Mouse (Mus musculus) lung, postnatal 0 days (tissue): ENCODE results near the gene Kcnj5. TPM values are rescaled to one million over a fixed set of nuclear protein-coding genes. Genes with fewer than 3 reads are reported as not detected.
A peak's percentile ranks its signal among the peaks of the same experiment; 100 is the strongest.

ENCODE experiments used
- ATAC-seq: fragments of 200-750 bp; cut with Nextera tagmentation; 2 replicates; pipeline ENCODE4 v1.8.0; 2017; ENCODE audit warnings: moderate library complexity
- DNase-seq: peaks from one replicate; pipeline ENCODE4 v3.0.0-alpha.2; 2016; ENCODE audit warnings: low spot score
- H3K27ac ChIP-seq: fragments of 300-500 bp; sonication (generic); 2 replicates; pipeline ENCODE4 v1.5.1; 2014; ENCODE audit warnings: antibody characterized with exemption, mild to moderate bottlenecking, low read length, mixed read lengths
- H3K27me3 ChIP-seq: fragments of 300-500 bp; sonication (generic); replicated peaks from 2 replicates; pipeline ENCODE4 v1.6.1; 2014; ENCODE audit warnings: low read length, mixed read lengths; ENCODE audit not compliant: insufficient read depth
- H3K36me3 ChIP-seq: fragments of 300-500 bp; sonication (generic); 2 replicates; pipeline ENCODE4 v1.6.1; 2014; ENCODE audit warnings: low read length, mixed read lengths; ENCODE audit not compliant: insufficient read depth
- H3K4me1 ChIP-seq: fragments of 300-500 bp; sonication (generic); 2 replicates; pipeline ENCODE4 v1.6.1; 2014; ENCODE audit warnings: antibody characterized with exemption, low read depth, low read length, mixed read lengths; ENCODE audit not compliant: insufficient read depth
- H3K4me2 ChIP-seq: fragments of 300-500 bp; sonication (generic); replicated peaks from 2 replicates; pipeline ENCODE4 v1.6.1; 2014; ENCODE audit warnings: low read depth, mild to moderate bottlenecking, low read length, moderate library complexity, mixed read lengths
- H3K4me3 ChIP-seq: fragments of 300-500 bp; sonication (generic); 2 replicates; pipeline ENCODE4 v1.5.1; 2014; ENCODE audit warnings: low read depth, low read length
- H3K9ac ChIP-seq: fragments of 300-500 bp; sonication (generic); replicated peaks from 2 replicates; pipeline ENCODE4 v1.6.1; 2014; ENCODE audit warnings: low read depth, mild to moderate bottlenecking
- H3K9me3 ChIP-seq: fragments of 300-500 bp; sonication (generic); 2 replicates; pipeline ENCODE4 v1.6.1; 2016; ENCODE audit warnings: low read length, mixed read lengths
- CTCF ChIP-seq: IDR thresholded peaks from 2 replicates; pipeline ENCODE4 v1.5.1; 2016; ENCODE audit warnings: antibody characterized with exemption, mild to moderate bottlenecking
- EP300 ChIP-seq: IDR thresholded peaks from 2 replicates; pipeline ENCODE4 v1.6.1; 2016; ENCODE audit warnings: antibody characterized with exemption, mild to moderate bottlenecking, control low read depth
- WGBS: fragments of 180-500 bp; shearing (Covaris S2); extraction: QIAGEN DNeasy Blood & Tissue Kit; methylation state at CpG from one replicate; pipeline ENCODE4 v1.1.7; 2014; 5-methylcytosine and 5-hydroxymethylcytosine counted together
- polyA plus RNA-seq: library from polyadenylated mRNA; unstranded; fragments of >200 nt; fragmentation: Nextera tagmentation; extraction: Ambion mirVana; gene quantifications from 2 replicates; pipeline ENCODE4 v1.2.1, GENCODE M21; 2015

Gene Kcnj5
- 0.63 and 0.86 TPM in 2 replicates for polyA plus RNA-seq

GRCm38 (mm10) chr9:32344051-32344450 is at the start of gene Kcnj5:
Gene Kcnj5 (minus strand): TSS chr9:32344350.
- Histone ChIP-seq H3K27me3 (peaks cover 6% of the 10 kb centered on the region; the same call in 1 of the 2 replicates), H3K9ac (no peak within 1 kb of the TSS), H3K9me3 (no peaks in the 10 kb centered on the region), H3K27ac (no peak within 1 kb of the TSS), H3K36me3 (no peaks in the 10 kb centered on the region), H3K4me1 (0 out of 2 replicates have a peak, but pooled peaks cover 4% of the 10 kb centered on the region), H3K4me3 (peak within 1 kb of the TSS; percentile 23), H3K4me2 (peak within 1 kb of the TSS; percentile 48)
- DNase-seq (no peak), ATAC-seq (0 out of 2 replicates have a peak, but pooled peaks have one; percentile 23)
- WGBS = 4% methylated on average over 18 of the region's 20 CpGs
- no peak for TF ChIP-seq CTCF
- TF ChIP-seq EP300 = no peak

GRCm38 (mm10) chr9:32392716-32393115 is 48.6 kb upstream of the Kcnj5 start:
- Histone ChIP-seq H3K36me3 (no peaks in the 10 kb centered on the region), H3K27me3 (no peaks in the 10 kb centered on the region), H3K9ac (no peak overlapping the region), H3K4me3 (no peak overlapping the region), H3K4me2 (no peak overlapping the region), H3K9me3 (no peaks in the 10 kb centered on the region), H3K27ac (no peak overlapping the region), H3K4me1 (no peaks in the 10 kb centered on the region; the same call in 1 of the 2 replicates)
- TF ChIP-seq CTCF (no peak), EP300 (no peak)
- ATAC-seq = no peak
- 76% methylated on average over 6 of the region's 6 CpGs for WGBS
- no peak for DNase-seq

DNA sequence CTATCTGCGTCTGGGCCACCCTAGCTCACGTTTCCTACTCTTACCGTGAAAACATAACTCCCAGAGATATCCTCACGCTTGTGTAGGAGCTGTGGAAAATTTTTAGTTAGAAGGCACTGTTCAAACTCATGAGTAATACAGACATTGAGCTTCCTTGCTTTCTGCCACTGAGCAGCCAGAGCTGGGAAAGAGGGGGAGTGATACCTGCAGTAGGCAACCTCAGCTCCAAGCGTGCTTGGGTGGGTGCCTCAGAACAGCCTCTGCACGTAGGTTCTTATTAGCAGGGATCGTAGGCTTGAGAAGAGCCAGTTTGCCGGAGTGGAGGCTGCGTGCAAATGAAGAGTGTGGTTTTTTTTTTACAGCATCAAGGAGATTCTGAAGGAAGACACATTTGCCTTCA is 47.6 kb upstream of the Kcnj5 start:
- Histone ChIP-seq H3K4me1 (no peaks in the 10 kb centered on the region; the same call in 1 of the 2 replicates), H3K36me3 (no peaks in the 10 kb centered on the region), H3K27me3 (no peaks in the 10 kb centered on the region), H3K4me3 (no peak overlapping the region), H3K27ac (no peak overlapping the region), H3K4me2 (no peak overlapping the region), H3K9ac (no peak overlapping the region), H3K9me3 (no peaks in the 10 kb centered on the region)
- DNase-seq (no peak), ATAC-seq (no peak)
- WGBS = 74% methylated on average over 9 of the region's 9 CpGs
- no peak for TF ChIP-seq EP300
- TF ChIP-seq CTCF = no peak

DNA sequence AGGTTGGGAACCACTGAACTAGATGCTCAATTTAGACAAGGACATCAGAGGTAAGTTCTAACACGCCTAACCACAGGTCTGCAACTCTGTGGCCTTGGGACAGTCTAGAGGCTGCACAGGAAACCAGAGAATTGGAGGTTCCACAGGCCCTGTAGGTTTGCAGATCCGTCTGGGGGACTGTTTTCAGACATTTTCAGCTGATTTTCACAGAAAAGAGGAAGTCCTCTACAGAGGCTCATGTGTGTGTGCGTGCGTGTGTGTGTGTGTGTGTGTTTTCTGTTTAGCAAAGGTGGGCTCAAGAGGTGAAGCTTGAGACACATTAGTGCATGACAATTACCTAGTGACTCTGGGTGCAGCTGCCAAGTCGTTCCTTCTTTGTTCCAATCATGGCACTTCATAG is 46.9 kb upstream of the Kcnj5 start:
- WGBS = 80% methylated on average over 5 of the region's 5 CpGs
- Histone ChIP-seq H3K4me3 (no peak overlapping the region), H3K9me3 (no peaks in the 10 kb centered on the region), H3K27ac (no peak overlapping the region), H3K4me2 (no peak overlapping the region), H3K9ac (no peak overlapping the region), H3K4me1 (no peaks in the 10 kb centered on the region; the same call in 1 of the 2 replicates), H3K27me3 (no peaks in the 10 kb centered on the region), H3K36me3 (no peaks in the 10 kb centered on the region)
- no peak for ATAC-seq
- DNase-seq = no peak
- no peak for TF ChIP-seq CTCF
- TF ChIP-seq EP300 = no peak

- TF ChIP-seq EP300 (no peak), CTCF (peak; percentile 77)
- no peak for DNase-seq
- no peak overlapping the region for H3K4me3 ChIP-seq
- H3K9ac ChIP-seq = no peak overlapping the region
- 87% methylated on average over 1 of the region's 1 CpGs for WGBS
- H3K36me3 ChIP-seq = no peaks in the 10 kb centered on the region
- no peak overlapping the region for H3K27ac ChIP-seq
- H3K9me3 ChIP-seq = no peaks in the 10 kb centered on the region
- H3K4me1 ChIP-seq = no peaks in the 10 kb centered on the region
- ATAC-seq = no peak
- no peaks in the 10 kb centered on the region for H3K27me3 ChIP-seq
- no peak overlapping the region for H3K4me2 ChIP-seq
These were observed 44.0 kb upstream of the Kcnj5 start for GRCm38 (mm10) chr9:32388120-32388519.

DNA sequence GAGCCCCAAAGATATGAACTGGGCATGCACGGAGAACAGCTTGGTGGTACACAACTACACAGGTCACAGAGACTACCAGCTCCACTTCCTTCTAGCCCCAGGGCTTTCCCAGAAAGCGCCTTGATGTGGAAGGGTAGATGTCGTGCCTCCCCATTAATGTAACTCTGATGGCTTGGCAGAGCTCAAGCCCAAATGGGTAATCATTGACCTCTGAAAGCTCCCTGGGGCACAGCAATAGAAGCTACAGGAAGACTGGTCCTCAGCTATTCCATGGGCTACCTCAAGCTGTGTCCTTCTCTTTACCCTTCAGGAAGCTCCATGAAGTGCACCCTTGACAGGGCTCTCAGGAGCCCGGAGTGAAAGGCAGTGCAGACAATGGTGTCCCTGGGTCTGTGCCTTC is 40.8 kb upstream of the Kcnj5 start:
- WGBS = 62% methylated on average over 4 of the region's 4 CpGs
- Histone ChIP-seq H3K36me3 (no peaks in the 10 kb centered on the region), H3K4me3 (no peak overlapping the region), H3K9ac (no peak overlapping the region), H3K27ac (no peak overlapping the region), H3K4me2 (no peak overlapping the region), H3K27me3 (no peaks in the 10 kb centered on the region), H3K9me3 (no peaks in the 10 kb centered on the region), H3K4me1 (no peaks in the 10 kb centered on the region)
- ATAC-seq (no peak), DNase-seq (no peak)
- TF ChIP-seq EP300 (no peak), CTCF (no peak)
